Mouse (Mus musculus): ENCODE results near the gene Ercc5.

Gene Ercc5

DNA sequence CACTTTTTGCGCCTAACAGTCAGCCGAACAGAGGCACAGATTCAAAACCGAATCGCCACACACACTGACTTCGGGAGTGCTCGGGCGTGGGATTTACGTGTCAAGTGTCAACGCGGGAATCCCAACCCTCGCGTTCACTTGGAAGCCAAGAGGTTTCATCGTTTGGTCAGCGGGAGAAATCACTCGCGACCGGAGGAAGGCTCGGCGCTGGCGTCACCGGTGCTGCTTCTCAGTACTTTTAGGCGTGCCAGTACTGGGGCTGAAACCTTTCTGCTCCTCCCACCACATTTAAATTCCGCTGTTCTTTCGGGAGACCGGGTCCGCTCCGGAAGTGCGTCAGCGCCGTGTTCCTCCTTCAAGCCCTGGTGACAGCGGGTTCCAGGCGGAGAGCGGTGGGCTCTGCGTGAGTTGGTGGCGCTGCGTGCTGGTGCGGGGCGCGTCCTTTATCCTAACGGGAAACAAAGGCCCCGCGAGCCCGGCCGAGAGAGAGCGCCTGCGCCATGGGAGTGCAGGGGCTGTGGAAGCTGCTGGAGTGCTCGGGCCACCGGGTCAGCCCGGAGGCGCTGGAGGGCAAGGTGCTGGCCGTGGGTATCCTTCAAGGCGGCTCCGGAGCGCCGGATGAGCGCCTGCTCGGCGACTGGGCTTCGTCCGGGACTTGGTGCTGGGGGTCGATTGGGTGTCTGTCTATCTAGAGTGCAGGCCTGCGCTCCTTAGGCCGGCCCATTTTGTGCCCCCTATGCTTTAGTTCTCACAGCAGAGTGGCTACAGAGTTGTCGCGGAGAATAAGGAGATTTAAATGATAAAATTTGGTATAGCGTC is at the start of gene Ercc5:
Gene Ercc5, plus strand, starts transcription at position 182 of the 819 bp plus-strand sequence.
- DNase-seq (ENCODE audit: low spot score) = peak; percentile 84

- DNase-seq (ENCODE audit: low spot score) = peak; percentile 24
Measured at GRCm38 (mm10) chr1:44101448-44102225, 45.9 kb upstream of the Ercc5 start.

DNA sequence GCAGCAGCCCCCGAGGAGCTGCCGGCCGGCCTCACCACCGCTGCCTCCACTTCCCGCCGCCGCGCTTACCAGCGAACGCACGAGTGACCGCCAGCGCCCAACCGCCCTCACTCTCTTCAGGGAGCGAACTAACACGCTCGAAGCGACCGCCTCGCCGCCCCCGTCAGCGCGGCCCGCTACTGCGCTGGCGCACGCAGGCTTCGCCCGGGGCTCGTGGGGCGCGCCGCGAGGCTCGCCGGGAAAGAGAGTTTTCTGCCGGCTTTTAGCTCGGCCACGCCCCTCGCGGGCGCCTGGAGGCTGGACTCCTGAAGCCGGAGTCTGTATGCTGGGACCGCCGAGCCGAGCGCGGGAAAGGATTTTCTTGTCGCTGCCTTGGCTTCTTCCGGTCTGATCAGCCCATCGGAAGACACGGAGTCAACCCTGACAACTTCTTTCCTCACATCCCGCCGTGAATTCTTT is 45.3 kb upstream of the Ercc5 start, which contains the start of gene Tex30:
Gene Tex30, minus strand, starts transcription at position 183 of the 459 bp plus-strand sequence.
- DNase-seq (ENCODE audit: low spot score) = peak; percentile 95

DNA sequence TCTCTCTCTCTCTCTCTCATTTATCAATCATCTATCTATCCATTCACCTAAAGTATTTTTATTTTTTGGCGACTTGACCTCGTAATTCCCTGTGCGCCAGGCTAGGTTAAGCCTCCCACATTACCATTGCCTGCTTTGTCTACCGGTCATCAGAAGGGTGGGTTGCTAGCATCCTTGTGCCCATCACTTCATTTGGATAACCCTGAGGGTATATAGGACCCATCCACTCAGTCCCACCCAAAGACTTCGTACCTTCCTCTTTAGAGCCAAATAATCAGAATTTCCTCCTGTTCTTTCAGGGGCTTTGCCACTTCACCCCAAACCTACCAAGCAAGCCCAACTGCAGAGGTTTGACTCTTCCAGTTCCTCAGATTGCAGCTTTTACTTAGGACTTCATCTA is 44.6 kb upstream of the Ercc5 start:
- no peak for DNase-seq (ENCODE audit: low spot score)

GRCm38 (mm10) chr1:44117571-44117970 is 30.0 kb upstream of the Ercc5 start:
- no peak for DNase-seq (ENCODE audit: low spot score)

GRCm38 (mm10) chr1:44118239-44119054 is 29.1 kb upstream of the Ercc5 start, which contains the start of the genes Kdelc1 and Bivm:
Gene Kdelc1, minus strand, starts transcription at chr1:44118808.
Gene Bivm, plus strand, starts transcription at chr1:44118957.
- DNase-seq (ENCODE audit: low spot score) = peak; percentile 90

- peak; percentile 83 for DNase-seq (ENCODE audit: low spot score)
Measured at GRCm38 (mm10) chr1:44119201-44120073, 28.1 kb upstream of the Ercc5 start.

DNA sequence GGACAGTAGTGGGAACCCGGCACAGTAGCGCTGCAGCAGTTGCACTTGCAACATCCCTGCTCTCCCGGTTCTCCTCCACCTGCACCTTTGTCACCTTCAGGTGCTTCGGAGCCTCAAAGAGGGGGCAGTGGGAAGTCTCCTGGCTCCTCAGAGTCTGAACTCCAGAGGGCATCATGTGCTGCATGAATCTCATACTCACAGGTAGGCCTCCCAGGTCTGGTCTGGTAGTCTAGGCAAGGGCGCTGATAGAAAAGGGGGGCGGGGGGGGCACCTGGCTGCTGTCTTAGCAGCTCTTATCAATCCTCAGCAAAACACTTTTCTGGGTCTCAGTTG is 27.5 kb upstream of the Ercc5 start:
- no peak for DNase-seq (ENCODE audit: low spot score)

DNA sequence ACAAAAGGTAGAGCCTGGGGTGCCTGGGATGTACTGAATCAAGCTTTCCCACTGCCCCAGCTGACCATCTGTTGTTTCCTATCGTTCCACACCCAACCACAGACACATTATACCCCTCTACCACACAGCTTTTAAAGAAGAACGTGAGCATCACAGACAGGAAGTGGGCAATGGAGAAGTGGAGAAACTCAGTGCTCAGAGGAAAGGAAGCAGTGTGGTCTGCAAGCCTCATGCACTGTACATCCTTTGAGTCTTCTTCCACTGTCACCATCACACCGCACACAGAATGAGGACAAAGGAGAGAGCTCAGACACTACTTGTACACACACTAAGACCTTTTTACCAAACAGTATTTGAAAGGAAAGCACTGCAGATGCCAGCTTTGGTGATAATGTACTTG is 25.3 kb upstream of the Ercc5 start:
- DNase-seq (ENCODE audit: low spot score) = no peak

GRCm38 (mm10) chr1:44125590-44125989 is 22.0 kb upstream of the Ercc5 start:
- no peak for DNase-seq (ENCODE audit: low spot score)

DNA sequence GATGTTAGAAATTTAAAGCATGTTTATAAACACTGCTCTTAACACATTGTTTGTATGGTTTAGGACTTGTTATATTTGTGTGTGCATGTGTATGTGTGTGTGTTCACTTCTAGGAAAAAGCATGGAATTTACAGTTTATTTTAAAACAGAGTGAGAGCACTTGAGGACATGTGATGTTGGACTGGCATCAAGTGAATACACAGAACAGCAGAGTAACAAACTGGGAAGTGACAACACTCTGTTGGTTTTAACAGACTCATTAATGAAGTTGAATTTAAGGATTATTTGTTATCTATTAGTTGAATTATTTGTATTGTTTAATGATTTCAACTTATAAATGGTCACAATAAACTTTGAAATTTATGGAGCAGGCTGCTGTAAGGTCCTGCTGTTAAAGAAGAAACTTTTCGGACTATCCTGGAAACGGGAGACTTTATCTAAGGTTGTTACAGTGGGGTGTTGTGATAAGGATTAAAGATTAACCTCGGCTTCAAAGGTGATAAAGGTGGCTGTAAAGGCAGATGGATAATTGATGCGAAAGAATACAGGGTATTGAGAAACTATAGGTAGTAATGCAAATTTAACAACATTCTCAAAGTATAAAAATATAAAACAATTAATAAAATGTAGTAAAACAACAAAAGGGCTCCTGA is 17.5 kb upstream of the Ercc5 start:
- DNase-seq (ENCODE audit: low spot score) = no peak

GRCm38 (mm10) chr1:44140232-44140631 is 7.3 kb upstream of the Ercc5 start:
- DNase-seq (ENCODE audit: low spot score) = no peak

DNA sequence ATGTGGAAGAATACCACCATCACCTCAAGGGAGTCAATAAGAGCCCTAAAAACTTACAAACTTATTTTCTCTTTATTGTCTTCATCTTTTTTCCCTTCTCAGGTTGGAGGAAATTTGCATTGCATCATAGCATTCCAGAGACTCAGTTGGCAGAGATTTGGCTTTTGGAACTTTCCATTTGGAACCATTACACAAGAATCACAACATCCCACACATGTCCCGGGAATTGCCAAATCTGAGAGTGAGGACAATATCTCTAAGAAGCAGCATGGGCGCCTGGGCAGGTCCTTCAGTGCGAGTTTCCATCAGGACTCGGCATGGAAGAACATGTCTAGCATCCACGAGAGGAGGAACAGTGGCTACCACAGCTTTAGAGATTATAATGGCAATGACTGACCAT is 4.8 kb upstream of the Ercc5 start:
- no peak for DNase-seq (ENCODE audit: low spot score)

DNA sequence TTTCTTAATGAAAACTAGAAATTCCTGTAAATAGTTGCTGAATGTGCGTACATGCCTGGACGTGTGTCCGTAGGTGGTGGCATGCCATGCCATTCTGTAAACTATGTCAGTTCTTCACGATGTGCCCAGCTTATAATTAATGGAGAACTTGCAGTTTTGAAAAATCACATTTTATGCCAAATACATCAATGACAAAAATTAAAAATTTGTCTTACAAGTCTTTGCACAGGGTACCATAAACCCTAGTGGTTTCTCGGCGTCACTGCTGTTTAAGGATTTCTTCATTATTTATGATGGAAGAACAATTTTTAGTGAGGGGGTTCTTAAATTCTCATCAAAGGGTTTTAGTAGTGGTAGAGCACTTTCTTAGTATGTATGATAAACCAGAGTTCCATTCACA is 1.2 kb downstream of the Ercc5 start:
- DNase-seq (ENCODE audit: low spot score) = no peak

DNA sequence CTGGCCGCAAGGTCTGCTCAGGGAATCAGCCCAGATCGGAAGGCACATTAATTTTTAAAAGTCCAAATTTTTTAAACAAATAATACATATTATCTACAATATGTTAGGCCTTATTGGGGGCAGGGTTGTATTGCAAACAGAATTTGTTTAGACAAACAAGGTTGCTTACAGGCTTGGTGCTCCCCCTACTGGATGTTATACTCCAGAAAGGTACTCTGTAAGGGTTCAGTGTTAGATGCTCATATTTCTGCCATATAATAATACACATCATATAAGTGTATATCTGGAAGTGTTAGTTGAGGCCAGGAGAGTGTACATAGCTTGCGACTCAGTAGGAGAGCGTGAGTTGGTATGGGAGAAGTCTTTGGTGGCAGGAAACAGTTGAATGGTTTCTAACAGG is 7.7 kb downstream of the Ercc5 start:
- no peak for DNase-seq (ENCODE audit: low spot score)

- no peak for DNase-seq (ENCODE audit: low spot score)
Measured at GRCm38 (mm10) chr1:44158317-44158716, 10.8 kb downstream of the Ercc5 start.

- DNase-seq (ENCODE audit: low spot score) = no peak
Measured at GRCm38 (mm10) chr1:44161818-44162217, 14.3 kb downstream of the Ercc5 start.

- DNase-seq (ENCODE audit: low spot score) = no peak
Measured at GRCm38 (mm10) chr1:44162389-44162788, 14.8 kb downstream of the Ercc5 start.

DNA sequence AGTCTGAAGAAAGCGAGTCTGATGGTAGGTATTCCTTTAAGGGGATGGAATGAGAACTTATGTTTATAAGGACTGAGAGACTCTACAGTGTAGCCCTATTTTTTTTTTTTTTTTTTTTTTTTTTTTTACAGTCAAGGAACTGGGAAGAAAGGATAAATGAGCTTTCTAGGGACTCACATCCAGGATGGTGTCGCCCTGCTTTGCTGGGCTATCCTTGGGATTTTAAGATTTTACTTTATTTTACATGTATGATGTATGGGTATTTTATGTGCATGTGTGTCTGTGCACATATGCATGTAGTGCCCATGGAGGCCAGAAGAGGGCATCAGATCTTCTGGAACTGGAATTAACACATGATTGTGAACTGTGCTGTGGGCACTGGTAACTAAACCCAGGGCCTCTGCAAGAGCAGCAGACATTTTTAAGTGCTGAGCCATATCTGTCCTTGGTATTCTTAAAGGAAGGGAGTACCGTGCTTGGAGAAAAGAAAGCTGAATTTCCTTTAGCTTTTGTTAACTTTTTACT is 20.4 kb downstream of the Ercc5 start:
- no peak for DNase-seq (ENCODE audit: low spot score)

GRCm38 (mm10) chr1:44172656-44173055 is 25.1 kb downstream of the Ercc5 start:
- no peak for DNase-seq (ENCODE audit: low spot score)

Data from urinary bladder, postnatal 14 days (tissue).